Mouse (Mus musculus): ENCODE data around the gene Mdh1.
"Not testable (repeated sequence)": the region's sequence is repeated elsewhere in the genome, so short reads cannot be mapped to it uniquely, and the experiment has no call there.

Gene Mdh1

GRCm38 (mm10) chr11:21545951-21546350 lies 26.2 kb downstream of the Mdh1 start:
- DNase-seq (ENCODE audit: low spot score in 2 of 2): no peak

DNA sequence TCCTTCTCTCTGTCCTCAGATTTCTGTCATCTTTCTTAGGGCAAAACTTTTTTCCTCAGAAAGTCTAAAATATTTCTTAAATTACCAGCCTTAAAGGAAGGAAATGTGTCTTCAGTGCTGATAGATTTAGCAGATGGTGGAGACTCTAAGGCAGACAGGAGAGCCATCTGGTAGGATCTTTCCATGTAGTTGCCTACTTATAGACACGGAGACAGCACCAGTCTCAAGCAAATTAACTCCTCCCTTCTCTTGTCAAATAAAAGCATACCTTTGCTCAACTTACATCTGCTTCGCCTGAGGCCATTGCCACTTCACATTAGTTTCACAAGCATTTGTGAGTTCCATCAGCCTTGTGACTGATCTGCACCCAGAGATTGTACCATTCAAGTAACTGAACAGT lies 27.1 kb downstream of the Mdh1 start:
- no peak for DNase-seq (ENCODE audit: low spot score in 2 of 2)

DNA sequence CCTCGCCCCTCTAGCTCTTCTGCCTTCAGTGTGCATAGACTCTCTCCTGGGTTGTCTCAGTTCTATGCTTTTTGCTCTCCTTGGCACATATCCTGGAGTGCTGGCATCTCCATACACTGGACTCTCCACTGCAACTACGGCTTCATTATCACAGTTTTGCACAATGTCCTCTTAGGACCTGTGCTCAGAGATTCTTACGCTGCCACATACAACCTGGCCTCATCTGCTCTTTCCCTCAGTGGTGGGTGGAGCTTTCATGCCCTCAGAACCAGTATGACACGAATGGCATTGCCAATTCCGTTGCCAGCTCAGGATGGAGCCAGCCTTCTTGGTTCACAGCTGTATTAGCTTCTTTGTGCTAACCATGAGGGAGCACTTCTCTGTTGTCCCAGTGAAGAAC lies 29.4 kb downstream of the Mdh1 start:
- no peak for DNase-seq (ENCODE audit: low spot score in 2 of 2)

DNA sequence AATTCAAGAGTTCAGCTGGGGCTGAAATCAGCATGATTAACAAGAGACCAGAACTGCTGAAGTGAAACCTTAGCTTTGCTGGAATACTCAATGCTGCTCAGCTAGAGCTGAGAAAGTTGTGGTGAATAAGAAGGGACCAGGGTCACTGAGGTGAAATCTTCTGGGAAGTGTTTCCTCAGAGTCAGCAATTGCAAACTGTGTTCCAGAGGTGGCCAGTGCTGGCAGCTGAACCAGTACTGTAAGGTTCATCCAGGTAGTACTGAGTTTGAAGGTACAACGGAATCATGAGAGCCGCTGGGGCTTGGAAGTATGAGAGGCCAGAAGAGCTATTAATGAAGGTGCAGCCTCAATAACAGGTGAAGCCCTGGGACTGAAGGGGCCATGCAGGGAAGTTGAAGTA lies 31.5 kb downstream of the Mdh1 start:
- DNase-seq (ENCODE audit: low spot score in 2 of 2): no peak

GRCm38 (mm10) chr11:21540072-21540471 lies 32.1 kb downstream of the Mdh1 start:
- no peak for DNase-seq (ENCODE audit: low spot score in 2 of 2)

DNA sequence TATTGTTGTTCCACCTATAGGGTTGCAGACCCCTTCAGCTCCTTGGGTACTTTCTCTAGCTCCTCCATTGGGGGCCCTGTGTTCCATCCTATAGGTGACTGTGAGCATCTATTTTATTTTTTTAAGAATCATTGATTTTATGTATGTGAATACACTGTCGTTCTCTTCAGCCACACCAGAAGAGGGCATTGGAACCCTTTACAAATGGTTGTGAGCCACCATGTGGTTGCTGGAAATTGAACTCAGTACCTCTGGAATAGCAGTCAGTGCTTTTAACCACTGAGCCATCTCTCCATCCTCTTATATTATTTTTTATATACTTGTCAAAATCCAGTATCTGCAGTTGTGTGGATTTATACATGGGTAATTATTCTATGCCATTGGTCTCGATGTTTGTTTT lies 41.3 kb downstream of the Mdh1 start:
- DNase-seq (ENCODE audit: low spot score in 2 of 2): not testable (repeated sequence)

DNA sequence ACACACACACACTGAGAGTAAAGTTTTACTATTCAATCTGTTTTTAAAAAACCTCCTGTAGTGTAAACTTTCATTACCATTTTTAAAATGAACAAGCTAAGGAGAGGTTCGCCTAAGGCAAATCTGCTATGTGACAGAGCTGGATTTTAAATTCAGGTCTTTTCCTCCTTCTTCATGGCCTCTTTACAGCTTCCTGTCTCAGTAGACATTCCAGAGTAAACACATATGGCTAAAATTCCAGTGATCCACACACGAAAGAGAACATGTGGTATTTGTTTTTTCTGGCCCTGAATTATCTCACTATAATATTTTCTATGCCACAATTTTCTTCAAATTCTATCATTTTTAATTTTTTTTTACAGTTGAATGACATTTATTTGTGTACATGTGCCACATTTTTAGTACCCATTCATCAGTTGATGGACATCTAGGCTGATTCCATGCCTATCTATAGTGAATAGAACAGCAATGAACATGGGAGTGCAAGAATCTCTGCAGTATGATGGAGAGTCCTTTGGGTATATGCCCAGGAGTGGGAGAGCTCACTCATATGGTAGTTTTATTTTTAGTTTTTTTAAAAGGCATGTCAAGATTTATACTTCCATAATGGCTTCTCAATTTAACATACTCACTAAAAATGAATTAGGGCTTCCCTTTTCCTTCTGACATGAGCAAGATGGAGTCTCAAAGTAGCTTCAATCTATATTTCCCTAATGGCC lies 43.3 kb downstream of the Mdh1 start:
- no peak for DNase-seq (ENCODE audit: low spot score in 2 of 2)

DNA sequence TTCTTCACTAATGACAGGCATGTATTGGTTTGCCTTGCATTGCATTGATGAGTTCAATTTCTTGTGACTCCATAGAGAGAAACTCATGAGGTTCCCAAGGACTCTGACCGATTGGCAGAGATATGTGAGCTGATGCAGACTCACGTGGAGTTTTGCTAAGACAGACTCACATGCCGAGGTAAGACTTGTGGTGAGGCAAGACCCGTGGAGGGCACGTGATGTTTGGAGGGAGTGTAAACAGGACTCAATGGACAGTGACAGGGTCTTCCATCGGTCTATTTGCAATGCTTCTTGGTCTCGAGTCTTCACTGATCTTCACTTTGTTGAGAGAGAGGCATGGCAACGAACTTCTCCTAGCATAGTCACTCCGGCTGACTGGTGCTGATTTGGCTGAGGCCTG lies 54.4 kb downstream of the Mdh1 start:
- no peak for DNase-seq (ENCODE audit: low spot score in 2 of 2)

DNA sequence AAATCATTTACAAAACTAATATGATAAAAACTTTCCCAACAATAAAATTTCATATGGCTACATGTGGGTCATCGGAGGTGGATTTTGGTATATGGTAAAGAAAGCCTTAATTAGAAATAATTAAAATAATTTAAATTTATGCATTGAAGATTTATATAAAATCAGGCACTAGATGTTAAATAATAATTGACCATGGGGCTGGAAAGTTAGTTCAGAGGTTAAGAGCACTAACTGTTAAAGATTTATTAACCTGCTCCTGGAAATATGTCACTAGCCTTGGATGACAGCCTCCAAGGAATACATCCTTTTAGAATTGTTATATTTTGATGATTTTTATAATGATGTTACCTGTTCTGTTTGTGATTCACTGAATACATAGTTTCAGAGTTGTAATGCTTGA lies 55.8 kb downstream of the Mdh1 start:
- not testable (repeated sequence) for DNase-seq (ENCODE audit: low spot score in 2 of 2)

- DNase-seq (ENCODE audit: low spot score in 2 of 2): not testable (repeated sequence)
Measured at GRCm38 (mm10) chr11:21510577-21510976, 61.6 kb downstream of the Mdh1 start.

DNA sequence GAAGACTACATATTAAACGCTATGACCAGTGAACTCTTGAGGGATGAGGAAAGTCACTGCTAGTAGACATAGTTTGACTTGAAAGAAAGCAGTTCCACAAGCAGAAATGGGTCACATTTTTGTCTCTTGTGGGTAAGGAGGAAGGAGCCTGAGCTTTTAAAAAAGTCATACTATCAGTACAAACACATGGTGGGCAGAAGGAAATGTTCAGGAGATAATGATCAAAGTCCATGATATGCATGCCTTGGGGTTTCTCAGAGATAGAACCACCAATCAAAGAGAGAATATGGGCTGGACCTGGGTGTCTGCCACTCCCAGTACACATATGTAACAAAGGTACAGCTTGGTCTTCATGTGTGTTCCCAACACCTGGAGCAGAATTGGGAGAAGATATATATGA lies 63.5 kb downstream of the Mdh1 start:
- not testable (repeated sequence) for DNase-seq (ENCODE audit: low spot score in 2 of 2)

- DNase-seq (ENCODE audit: low spot score in 2 of 2): not testable (repeated sequence)
Measured at GRCm38 (mm10) chr11:21507073-21507472, 65.1 kb downstream of the Mdh1 start.

All from frontal cortex, postnatal 10 days (tissue).